Mouse (Mus musculus) cerebellum, adult 2 months (tissue): Measurements from ENCODE around the gene Wars.

Experiments
- CTCF ChIP-seq: fragments of 200-500 bp; IDR thresholded peaks from 2 replicates; pipeline ENCODE4 v1.5.1; 2011; ENCODE audit warnings: low read depth, mild to moderate bottlenecking, control low read depth, low read length, moderate library complexity, borderline replicate concordance; ENCODE audit not compliant: insufficient read depth
- POLR2A ChIP-seq: fragments of 200-500 bp; IDR thresholded peaks from 2 replicates; pipeline ENCODE4 v1.6.1; 2011; ENCODE audit warnings: low read length, control low read depth, borderline replicate concordance; ENCODE audit not compliant: insufficient read depth

DNA sequence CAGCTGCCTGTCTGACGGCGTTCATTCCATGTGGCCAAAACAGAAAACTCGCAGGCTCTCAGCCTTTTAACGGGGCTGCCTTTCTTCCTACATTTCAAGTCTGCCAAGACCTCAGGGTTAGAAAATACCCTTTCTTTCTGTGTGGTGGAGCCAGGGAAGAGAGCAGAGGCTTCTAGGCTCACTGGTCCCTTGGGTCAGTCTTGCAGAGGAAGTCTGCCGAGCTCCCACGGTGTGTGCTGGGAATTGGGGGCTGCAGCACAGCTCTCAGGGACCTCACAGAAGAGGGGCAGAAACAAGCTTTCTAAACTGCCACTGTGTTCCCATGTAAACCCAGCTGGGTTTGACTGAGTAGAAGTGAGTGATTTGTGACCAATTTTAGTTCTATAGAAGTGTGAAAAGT, 40.3 kb upstream of the Wars start:
- TF ChIP-seq POLR2A = no peak
- TF ChIP-seq CTCF = no peak
